Mouse (Mus musculus): Measurements from ENCODE around the gene C1qtnf4. TPM values are rescaled to one million over a fixed set of nuclear protein-coding genes. Genes with fewer than 3 reads are reported as not detected.
"Not testable (repeated sequence)": the region's sequence is repeated elsewhere in the genome, so short reads cannot be mapped to it uniquely, and the experiment has no call there.

Gene C1qtnf4
- total and polyA plus RNA-seq, 2 experiments = 0.18 to 1.4 TPM

GRCm38 (mm10) chr2:90889550-90890548 lies 4.2 kb downstream of the C1qtnf4 start:
- peak overlapping the region; percentile 57 for H3K4me3 ChIP-seq (ENCODE audit: insufficient read depth, low read depth, low read length)
- no peak for TF ChIP-seq POLR2A (IDR thresholded peaks at IDR 0.05; ENCODE audit: extremely low read depth, insufficient read depth, low read length)
- peak; percentile 24; the same call in 1 of the 2 replicates for TF ChIP-seq CTCF (IDR thresholded peaks at IDR 0.05; ENCODE audit: low read depth, low read length)
- H3K36me3 ChIP-seq (ENCODE audit: control insufficient read depth, insufficient read depth, low read length) = peaks cover 2% of the 10 kb centered on the region; the same call in 1 of the 2 replicates
- WGBS = 6% methylated on average over 133 of the region's 133 CpGs
- H3K4me1 ChIP-seq (ENCODE audit: control insufficient read depth, insufficient read depth, low read length) = no peaks in the 10 kb centered on the region
- no peak for DNase-seq (ENCODE audit: extremely low read depth, low read depth, low spot score)
- peaks cover 8% of the 10 kb centered on the region for H3K27me3 ChIP-seq (ENCODE audit: control insufficient read depth, insufficient read depth, low read length)
- H3K27ac ChIP-seq (replicated peaks; ENCODE audit: insufficient read depth, low read depth, low read length) = no peak overlapping the region
- no peaks in the 10 kb centered on the region for H3K79me2 ChIP-seq (ENCODE audit: control insufficient read depth, insufficient read depth, low read length)
- peak overlapping the region; percentile 45 for H3K9ac ChIP-seq (ENCODE audit: low read depth, low read length)

- Histone ChIP-seq H3K4me1 (ENCODE audit: control insufficient read depth, insufficient read depth, low read length) (no peaks in the 10 kb centered on the region), H3K36me3 (ENCODE audit: control insufficient read depth, insufficient read depth, low read length) (peaks cover 33% of the 10 kb centered on the region; the same call in 1 of the 2 replicates), H3K9ac (ENCODE audit: low read depth, low read length) (no peak overlapping the region), H3K27ac (replicated peaks; ENCODE audit: insufficient read depth, low read depth, low read length) (no peak overlapping the region), H3K27me3 (ENCODE audit: control insufficient read depth, insufficient read depth, low read length) (0 out of 2 replicates have a peak, but pooled peaks cover 3% of the 10 kb centered on the region), H3K79me2 (ENCODE audit: control insufficient read depth, insufficient read depth, low read length) (no peaks in the 10 kb centered on the region), H3K4me3 (ENCODE audit: insufficient read depth, low read depth, low read length) (no peak overlapping the region)
- WGBS = 55% methylated on average over 6 of the region's 6 CpGs
- no peak for DNase-seq (ENCODE audit: extremely low read depth, low read depth, low spot score)
- no peak for TF ChIP-seq CTCF (IDR thresholded peaks at IDR 0.05; ENCODE audit: low read depth, low read length)
- no peak for TF ChIP-seq POLR2A (IDR thresholded peaks at IDR 0.05; ENCODE audit: extremely low read depth, insufficient read depth, low read length)
Measured at GRCm38 (mm10) chr2:90893673-90894298, 8.1 kb downstream of the C1qtnf4 start.

GRCm38 (mm10) chr2:90894299-90894677 lies 8.6 kb downstream of the C1qtnf4 start:
- not testable (repeated sequence) for H3K9ac ChIP-seq (ENCODE audit: low read depth, low read length); H3K79me2 ChIP-seq (ENCODE audit: control insufficient read depth, insufficient read depth, low read length); H3K27me3 ChIP-seq (ENCODE audit: control insufficient read depth, insufficient read depth, low read length); H3K4me1 ChIP-seq (ENCODE audit: control insufficient read depth, insufficient read depth, low read length); H3K4me3 ChIP-seq (ENCODE audit: insufficient read depth, low read depth, low read length); DNase-seq (ENCODE audit: extremely low read depth, low read depth, low spot score); H3K27ac ChIP-seq (replicated peaks; ENCODE audit: insufficient read depth, low read depth, low read length)
- WGBS = 69% methylated on average over 3 of the region's 3 CpGs
- H3K36me3 ChIP-seq (ENCODE audit: control insufficient read depth, insufficient read depth, low read length) = peaks cover 37% of the 10 kb centered on the region; the same call in 1 of the 2 replicates

GRCm38 (mm10) chr2:90903398-90903797 lies 17.7 kb downstream of the C1qtnf4 start:
- WGBS = 51% methylated on average over 2 of the region's 2 CpGs
- Histone ChIP-seq H3K9ac (ENCODE audit: low read depth, low read length) (no peak overlapping the region; the same call in 1 of the 2 replicates), H3K27ac (replicated peaks; ENCODE audit: insufficient read depth, low read depth, low read length) (no peak overlapping the region), H3K79me2 (ENCODE audit: control insufficient read depth, insufficient read depth, low read length) (peaks cover 4% of the 10 kb centered on the region; the same call in 1 of the 2 replicates), H3K4me3 (ENCODE audit: insufficient read depth, low read depth, low read length) (peak overlapping the region; percentile 83; the same call in 1 of the 2 replicates), H3K27me3 (ENCODE audit: control insufficient read depth, insufficient read depth, low read length) (no peaks in the 10 kb centered on the region), H3K4me1 (ENCODE audit: control insufficient read depth, insufficient read depth, low read length) (peaks cover 9% of the 10 kb centered on the region; the same call in 1 of the 2 replicates), H3K36me3 (ENCODE audit: control insufficient read depth, insufficient read depth, low read length) (peaks cover 26% of the 10 kb centered on the region; the same call in 1 of the 2 replicates)
- DNase-seq (ENCODE audit: extremely low read depth, low read depth, low spot score) = no peak
- TF ChIP-seq CTCF (IDR thresholded peaks at IDR 0.05; ENCODE audit: low read depth, low read length) (no peak), POLR2A (IDR thresholded peaks at IDR 0.05; ENCODE audit: extremely low read depth, insufficient read depth, low read length) (no peak)

GRCm38 (mm10) chr2:90904076-90904855 lies 18.6 kb downstream of the C1qtnf4 start, which contains the start of the genes Kbtbd4 and Ndufs3:
Gene Kbtbd4 (plus strand): TSS chr2:90904740.
Gene Ndufs3 (minus strand): TSS chr2:90904827.
- DNase-seq (ENCODE audit: extremely low read depth, low read depth, low spot score) = peak; percentile 81
- peaks cover 9% of the 10 kb centered on the region; the same call in 1 of the 2 replicates for H3K4me1 ChIP-seq (ENCODE audit: control insufficient read depth, insufficient read depth, low read length)
- TF ChIP-seq POLR2A (IDR thresholded peaks at IDR 0.05; ENCODE audit: extremely low read depth, insufficient read depth, low read length) (peak; percentile 81; the same call in 1 of the 2 replicates), CTCF (IDR thresholded peaks at IDR 0.05; ENCODE audit: low read depth, low read length) (no peak)
- peak within 1 kb of the TSS; percentile 92 for H3K9ac ChIP-seq (ENCODE audit: low read depth, low read length)
- no peaks in the 10 kb centered on the region for H3K27me3 ChIP-seq (ENCODE audit: control insufficient read depth, insufficient read depth, low read length)
- H3K27ac ChIP-seq (replicated peaks; ENCODE audit: insufficient read depth, low read depth, low read length) = peak within 1 kb of the TSS; percentile 94
- under 1% methylated on average over 43 of the region's 43 CpGs for WGBS
- peak within 1 kb of the TSS; percentile 83 for H3K4me3 ChIP-seq (ENCODE audit: insufficient read depth, low read depth, low read length)
- peaks cover 27% of the 10 kb centered on the region; the same call in 1 of the 2 replicates for H3K36me3 ChIP-seq (ENCODE audit: control insufficient read depth, insufficient read depth, low read length)
- peaks cover 4% of the 10 kb centered on the region; the same call in 1 of the 2 replicates for H3K79me2 ChIP-seq (ENCODE audit: control insufficient read depth, insufficient read depth, low read length)

All from liver, adult 2 months (tissue).